Mouse (Mus musculus) myocyte (in vitro differentiated cells): ENCODE data around the gene C7. TPM values are rescaled to one million over a fixed set of nuclear protein-coding genes. Genes with fewer than 3 reads are reported as not detected.

Source experiments
- H3K27me3 ChIP-seq: one replicate; pipeline ENCODE4 v1.6.1; 2011; ENCODE audit not compliant: control insufficient read depth, insufficient read depth, insufficient read length
- H3K36me3 ChIP-seq: one replicate; pipeline ENCODE4 v1.6.1; 2011; ENCODE audit not compliant: control insufficient read depth, insufficient read depth
- H3K4me2 ChIP-seq: one replicate; pipeline ENCODE4 v1.6.1; 2011; ENCODE audit warnings: low read depth, control low read depth
- H3K4me3 ChIP-seq: one replicate; pipeline ENCODE4 v1.5.1; 2011; ENCODE audit warnings: mild to moderate bottlenecking, control low read depth, moderate library complexity
- H3K79me2 ChIP-seq: one replicate; pipeline ENCODE4 v1.6.1; 2011; ENCODE audit not compliant: control insufficient read depth, insufficient read depth
- H3ac ChIP-seq: one replicate; pipeline ENCODE4 v1.6.1; 2011; ENCODE audit not compliant: control insufficient read depth, insufficient read length
- CEBPB ChIP-seq: IDR thresholded peaks from 2 replicates; pipeline ENCODE4 v1.6.1; 2011; ENCODE audit warnings: mild to moderate bottlenecking, moderate library complexity; ENCODE audit not compliant: poor library complexity, insufficient read depth, severe bottlenecking
- E2F4 ChIP-seq: IDR thresholded peaks from one replicate; pipeline ENCODE4 v1.6.1; 2011; ENCODE audit warnings: mild to moderate bottlenecking, control low read depth, moderate library complexity; ENCODE audit not compliant: insufficient read depth
- MAX ChIP-seq: IDR thresholded peaks from one replicate; pipeline ENCODE4 v1.6.1; 2011; ENCODE audit warnings: low read depth, mild to moderate bottlenecking, control low read depth
- MYOD1 ChIP-seq, 3 experiments: IDR thresholded peaks; one replicate each; pipeline ENCODE4 v1.6.1; 2011; ENCODE audit warnings: control low read depth in 2 of 3, low read depth in 2 of 3, mild to moderate bottlenecking in 2 of 3, moderate library complexity in 1 of 3; ENCODE audit not compliant: insufficient read length in 2 of 3, control insufficient read depth in 1 of 3
- MYOG ChIP-seq, 3 experiments: IDR thresholded peaks; one replicate each; pipeline ENCODE4 v1.6.1; 2011; ENCODE audit warnings: control low read depth in 2 of 3, low read depth in 2 of 3, mild to moderate bottlenecking in 2 of 3; ENCODE audit not compliant: insufficient read length in 2 of 3, control insufficient read depth in 1 of 3, insufficient read depth in 1 of 3
- POLR2A ChIP-seq: IDR thresholded peaks from one replicate; pipeline ENCODE4 v1.6.1; 2011; ENCODE audit warnings: low read depth, mild to moderate bottlenecking, control low read depth, moderate library complexity; ENCODE audit not compliant: insufficient read length
- POLR2AphosphoS2 ChIP-seq: IDR thresholded peaks from one replicate; pipeline ENCODE4 v1.6.1; 2011; ENCODE audit warnings: low read depth, control low read depth; ENCODE audit not compliant: insufficient read length
- REST ChIP-seq: IDR thresholded peaks from one replicate; pipeline ENCODE4 v1.6.1; 2011; ENCODE audit warnings: mild to moderate bottlenecking, control low read depth, moderate library complexity; ENCODE audit not compliant: insufficient read depth, insufficient read length
- SRF ChIP-seq: IDR thresholded peaks from one replicate; pipeline ENCODE4 v1.6.1; 2011; ENCODE audit warnings: low read depth; ENCODE audit not compliant: control insufficient read depth, insufficient read length
- TCF12 ChIP-seq: IDR thresholded peaks from one replicate; pipeline ENCODE4 v1.6.1; 2011; ENCODE audit warnings: mild to moderate bottlenecking, control low read depth; ENCODE audit not compliant: poor library complexity, insufficient read depth, severe bottlenecking
- TCF3 ChIP-seq: IDR thresholded peaks from one replicate; pipeline ENCODE4 v1.6.1; 2011; ENCODE audit warnings: low read depth, control low read depth; ENCODE audit not compliant: insufficient read length
- USF1 ChIP-seq: IDR thresholded peaks from one replicate; pipeline ENCODE4 v1.6.1; 2011; ENCODE audit warnings: low read depth, mild to moderate bottlenecking, control low read depth, moderate library complexity
- polyA plus RNA-seq: library from polyadenylated mRNA; unstranded; fragments of >200 nt; fragmentation: generic; extraction: Trizol; gene quantifications from one replicate; pipeline ENCODE4 v1.2.1, GENCODE M21; 2012; ENCODE audit warnings: missing spikeins

C7 gene
- polyA plus RNA-seq, 1 experiment: not detected

GRCm38 (mm10) chr15:5088850-5089608 is 25.5 kb upstream of the C7 start:
- no peak for TF ChIP-seq SRF
- no peak for TF ChIP-seq E2F4
- no peak for TF ChIP-seq USF1
- no peak for TF ChIP-seq POLR2A
- TF ChIP-seq MYOD1 (IDR thresholded peaks at IDR 0.05; ENCODE audit: control insufficient read depth in 1 of 3, insufficient read length in 2 of 3, low read depth in 2 of 3): no peak
- TF ChIP-seq TCF3: no peak
- TF ChIP-seq MAX: no peak
- TF ChIP-seq MYOG (IDR thresholded peaks at IDR 0.05; ENCODE audit: control insufficient read depth in 1 of 3, insufficient read depth in 1 of 3, insufficient read length in 2 of 3, low read depth in 2 of 3): no peak
- TF ChIP-seq CEBPB: no peak
- no peak for TF ChIP-seq TCF12
- no peak for TF ChIP-seq REST
- TF ChIP-seq POLR2AphosphoS2: no peak
- no peak overlapping the region for H3K4me3 ChIP-seq
- H3ac ChIP-seq: no peak overlapping the region
- no peaks in the 10 kb centered on the region for H3K27me3 ChIP-seq
- H3K79me2 ChIP-seq: no peaks in the 10 kb centered on the region
- no peak overlapping the region for H3K4me2 ChIP-seq
- no peaks in the 10 kb centered on the region for H3K36me3 ChIP-seq

DNA sequence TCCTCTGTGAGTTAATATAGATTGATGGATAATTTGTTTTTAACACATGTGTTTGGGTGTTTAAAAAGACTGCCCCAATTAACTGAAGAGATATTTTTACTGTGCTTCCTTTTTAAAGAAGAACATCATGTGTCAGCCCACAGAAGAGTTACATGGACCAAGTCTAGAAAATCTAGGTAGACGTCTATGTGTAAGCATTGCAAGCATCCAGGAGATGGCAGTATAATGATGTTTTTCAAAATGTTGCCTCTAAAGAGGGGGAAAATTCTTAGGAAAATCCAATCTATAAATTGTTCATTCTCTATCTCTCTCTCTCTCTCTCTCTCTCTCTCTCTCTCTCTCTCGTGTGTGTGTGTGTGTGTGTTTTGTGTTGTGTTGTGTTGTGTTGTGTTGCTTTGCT is 22.6 kb upstream of the C7 start:
- TF ChIP-seq POLR2A (no peak), MYOD1 (IDR thresholded peaks at IDR 0.05; ENCODE audit: control insufficient read depth in 1 of 3, insufficient read length in 2 of 3, low read depth in 2 of 3) (no peak)
- Histone ChIP-seq H3K4me3 (no peak overlapping the region), H3ac (no peak overlapping the region), H3K79me2 (no peaks in the 10 kb centered on the region), H3K27me3 (no peaks in the 10 kb centered on the region), H3K36me3 (no peaks in the 10 kb centered on the region), H3K4me2 (no peak overlapping the region)

GRCm38 (mm10) chr15:5081235-5081634 is 17.7 kb upstream of the C7 start:
- Histone ChIP-seq H3K4me3 (no peak overlapping the region), H3K36me3 (no peaks in the 10 kb centered on the region), H3K79me2 (no peaks in the 10 kb centered on the region), H3K27me3 (no peaks in the 10 kb centered on the region), H3ac (no peak overlapping the region), H3K4me2 (no peak overlapping the region)
- TF ChIP-seq MYOG (IDR thresholded peaks at IDR 0.05; ENCODE audit: control insufficient read depth in 1 of 3, insufficient read depth in 1 of 3, insufficient read length in 2 of 3, low read depth in 2 of 3) (no peak), POLR2AphosphoS2 (no peak), USF1 (no peak), REST (no peak), TCF3 (no peak)

DNA sequence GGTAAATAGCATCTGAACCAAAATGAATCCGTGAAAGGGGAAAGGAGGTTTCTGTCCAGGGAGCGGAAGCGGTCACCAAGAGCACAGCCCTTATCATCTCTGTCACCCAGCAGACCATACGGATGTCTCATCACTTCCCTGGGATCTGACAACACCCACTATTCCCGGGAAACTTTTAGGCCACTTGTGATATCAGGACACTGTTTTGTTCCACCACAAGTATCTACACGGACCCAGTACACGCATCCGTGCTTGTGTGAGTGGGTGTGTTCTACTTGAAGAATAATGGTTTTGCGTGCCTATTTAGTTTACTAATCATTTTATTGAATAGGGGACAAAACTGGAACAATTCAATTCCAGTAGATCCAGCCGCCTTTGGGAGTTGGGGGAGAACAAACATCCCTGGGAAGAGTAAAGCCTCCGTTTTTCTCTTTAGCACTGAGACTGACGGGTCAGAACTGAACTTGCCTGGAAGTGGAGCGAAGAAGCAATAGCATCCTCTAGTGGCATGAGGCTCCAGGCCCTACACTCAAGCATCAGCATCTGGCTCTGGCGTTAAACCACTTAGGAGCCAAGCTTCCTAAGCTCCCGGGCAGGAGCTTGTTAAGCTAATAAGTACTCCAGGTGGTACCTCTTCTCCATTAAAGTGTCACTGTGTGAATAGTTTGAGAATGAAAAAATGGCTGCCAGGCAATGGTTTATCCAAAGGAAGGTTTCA is 5.4 kb upstream of the C7 start:
- no peaks in the 10 kb centered on the region for H3K79me2 ChIP-seq
- H3K36me3 ChIP-seq: no peaks in the 10 kb centered on the region
- no peak overlapping the region for H3K4me2 ChIP-seq
- H3ac ChIP-seq: no peak overlapping the region
- peaks cover 3% of the 10 kb centered on the region for H3K27me3 ChIP-seq
- no peak for TF ChIP-seq MYOG (IDR thresholded peaks at IDR 0.05; ENCODE audit: control insufficient read depth in 1 of 3, insufficient read depth in 1 of 3, insufficient read length in 2 of 3, low read depth in 2 of 3)
- no peak for TF ChIP-seq CEBPB
- no peak for TF ChIP-seq POLR2A
- no peak for TF ChIP-seq POLR2AphosphoS2
- no peak for TF ChIP-seq MAX
- no peak for TF ChIP-seq REST
- TF ChIP-seq SRF: no peak
- no peak for TF ChIP-seq E2F4
- no peak for TF ChIP-seq USF1
- no peak for TF ChIP-seq MYOD1 (IDR thresholded peaks at IDR 0.05; ENCODE audit: control insufficient read depth in 1 of 3, insufficient read length in 2 of 3, low read depth in 2 of 3)
- TF ChIP-seq TCF3: no peak
- TF ChIP-seq TCF12: no peak
- H3K4me3 ChIP-seq: no peak overlapping the region

GRCm38 (mm10) chr15:5045560-5046284 is 17.8 kb downstream of the C7 start:
- TF ChIP-seq MAX (no peak), MYOG (IDR thresholded peaks at IDR 0.05; ENCODE audit: control insufficient read depth in 1 of 3, insufficient read depth in 1 of 3, insufficient read length in 2 of 3, low read depth in 2 of 3) (no peak), MYOD1 (IDR thresholded peaks at IDR 0.05; ENCODE audit: control insufficient read depth in 1 of 3, insufficient read length in 2 of 3, low read depth in 2 of 3) (no peak), USF1 (no peak), TCF12 (no peak), POLR2AphosphoS2 (no peak), CEBPB (no peak), POLR2A (no peak), TCF3 (no peak), REST (no peak), SRF (no peak), E2F4 (no peak)
- Histone ChIP-seq H3K4me3 (no peak overlapping the region), H3K79me2 (no peaks in the 10 kb centered on the region), H3K36me3 (no peaks in the 10 kb centered on the region), H3K4me2 (peak overlapping the region; percentile 54), H3K27me3 (no peaks in the 10 kb centered on the region), H3ac (no peak overlapping the region)
